Mouse (Mus musculus): Measurements from ENCODE around the gene Tas2r135.

DNA sequence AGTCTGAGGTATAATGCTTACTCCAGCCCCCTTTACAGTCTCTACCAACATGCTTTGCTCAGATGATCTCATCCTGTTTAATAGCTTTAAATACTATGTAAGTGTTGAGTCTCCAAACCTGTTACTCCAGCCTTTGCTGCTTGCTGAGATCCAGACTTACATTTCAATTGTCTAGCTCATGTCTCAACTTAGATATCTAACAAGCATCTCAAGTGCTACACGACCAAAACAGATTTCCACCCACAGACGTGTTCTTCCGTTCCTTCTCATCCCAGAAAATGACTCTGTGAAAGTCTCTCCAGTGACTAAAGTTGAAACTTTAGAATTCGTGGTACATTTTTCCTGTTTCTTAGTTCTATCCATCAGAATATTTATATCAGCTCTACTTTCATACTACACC, 21.1 kb downstream of the Tas2r135 start:
- TF ChIP-seq GATA1 (IDR thresholded peaks at IDR 0.05; ENCODE audit: low read length) (no peak), TAL1 (IDR thresholded peaks at IDR 0.05; ENCODE audit: low read length) (no peak)
